Mouse (Mus musculus) heart, postnatal 25 days (tissue): ENCODE measurements at regions not wholly inside any gene's neighbourhood (a gene's known extent, or its start where the extent isn't known, plus 50 kb on each side); places are given as distances from the start of the nearest gene placed in this dataset.
"Not testable (repeated sequence)": the region's sequence is repeated elsewhere in the genome, so short reads cannot be mapped to it uniquely, and the experiment has no call there.

Experiments used
- DNase-seq: peaks from one replicate; pipeline ENCODE4 v3.0.0; 2022; ENCODE audit warnings: low spot score
- intact Hi-C: fragments of 180-260 bp; cut with DNase I; formaldehyde crosslinking; loops from one replicate; pipeline ENCODE4 v1.15.1; 2025

GRCm38 (mm10) chr1:157622156-157622555 lies 115.6 kb downstream of the Sec16b start:
- DNase-seq, intact Hi-C loops: not testable (repeated sequence)

DNA sequence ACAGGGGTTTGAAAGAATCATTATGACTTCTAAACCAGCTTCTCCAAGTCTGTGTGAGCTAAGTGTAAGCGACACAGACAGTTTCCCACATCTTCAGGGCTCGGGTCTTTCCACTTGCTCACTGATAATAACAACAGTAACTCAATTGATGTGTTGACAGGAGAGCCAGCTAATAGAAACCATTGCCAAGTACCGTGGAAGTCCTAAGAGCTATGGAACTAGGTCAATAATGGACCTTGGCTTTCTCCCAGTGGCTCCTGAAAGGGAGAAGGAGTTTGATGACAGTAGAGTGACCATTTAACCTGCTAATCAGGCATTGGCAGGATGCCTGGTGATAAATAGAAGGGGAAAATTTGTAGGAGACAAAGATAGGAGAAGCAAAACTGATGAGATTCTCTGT lies 126.1 kb downstream of the Sec16b start:
- intact Hi-C loops: no loop called here
- DNase-seq: no peak

GRCm38 (mm10) chr1:157633470-157633869 lies 126.9 kb downstream of the Sec16b start:
- intact Hi-C loops: no loop called here
- DNase-seq: no peak

GRCm38 (mm10) chr1:157635776-157636175 lies 129.2 kb downstream of the Sec16b start:
- intact Hi-C loops: no loop called here
- DNase-seq: no peak

- intact Hi-C loops: no loop called here
- no peak for DNase-seq
Observed at GRCm38 (mm10) chr1:157643524-157643923, 137.0 kb downstream of the Sec16b start.

- intact Hi-C loops: no loop called here
- no peak for DNase-seq
Observed at GRCm38 (mm10) chr1:157645682-157646421, 139.3 kb downstream of the Sec16b start.

- no peak for DNase-seq
- intact Hi-C loops: no loop called here
Observed at GRCm38 (mm10) chr1:157655446-157655845, 148.9 kb downstream of the Sec16b start.

- no peak for DNase-seq
- intact Hi-C loops: no loop called here
Observed at GRCm38 (mm10) chr1:157669626-157670025, 163.1 kb downstream of the Sec16b start.

GRCm38 (mm10) chr1:157684356-157684755 lies 177.8 kb downstream of the Sec16b start:
- no peak for DNase-seq
- intact Hi-C loops: no loop called here

DNA sequence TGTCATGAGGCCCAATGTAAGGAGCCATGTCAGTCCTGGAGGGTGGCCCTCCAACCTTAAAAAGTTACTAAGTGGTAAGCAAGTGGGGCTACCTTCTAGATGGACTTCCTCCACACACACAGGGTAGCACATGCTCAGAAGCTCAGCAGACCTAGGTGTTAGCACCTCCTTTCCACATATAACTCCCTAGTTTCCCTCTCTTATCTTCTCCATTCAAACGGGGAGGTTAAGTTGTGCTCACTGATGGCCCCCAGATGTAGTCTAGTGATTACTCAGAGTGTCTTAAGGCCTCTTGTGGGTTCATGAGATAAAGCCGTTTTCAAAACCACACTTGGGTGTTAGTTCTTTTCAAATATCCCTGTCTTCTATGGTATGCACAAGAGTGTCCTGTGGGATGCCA lies 188.7 kb downstream of the Sec16b start:
- no peak for DNase-seq
- intact Hi-C loops: no loop called here

DNA sequence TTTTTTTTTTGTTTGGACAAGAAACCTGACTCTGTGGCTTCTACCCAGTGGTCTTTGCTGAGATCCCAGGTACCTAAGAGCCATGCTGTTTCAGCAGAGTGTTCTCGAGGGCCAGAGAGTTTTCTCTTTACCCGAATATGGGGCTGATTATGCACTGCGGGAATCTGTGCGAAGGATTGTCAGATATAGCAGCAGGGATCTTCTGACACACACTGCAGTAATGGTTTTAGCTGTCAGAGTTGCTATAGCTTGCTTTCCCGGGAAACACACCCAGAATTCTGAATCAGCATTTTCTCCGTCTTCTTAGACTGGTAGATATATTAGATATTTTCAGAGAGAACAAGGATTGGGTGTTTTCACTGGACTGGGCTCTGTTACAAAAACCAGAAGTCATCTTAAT lies 197.1 kb downstream of the Sec16b start:
- intact Hi-C loops: no loop called here
- no peak for DNase-seq

DNA sequence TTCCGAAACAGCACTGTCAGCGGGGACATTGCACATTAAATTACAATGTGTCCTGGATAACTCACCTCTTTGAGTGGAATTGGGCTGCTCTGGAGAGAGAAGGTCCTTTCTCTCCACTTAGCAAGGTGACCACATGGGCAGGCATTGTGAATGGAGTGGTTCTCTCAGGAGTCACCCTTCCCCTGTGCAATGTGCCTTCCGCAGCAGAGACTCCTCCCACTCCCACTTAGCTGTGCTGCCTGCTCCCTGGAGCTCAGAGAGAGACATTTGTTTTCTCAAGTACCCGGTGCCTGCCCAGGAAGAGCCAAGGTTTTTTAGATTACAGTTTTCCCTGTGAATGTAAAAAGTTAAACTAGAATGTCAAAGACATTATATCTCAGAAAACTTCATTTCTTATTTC lies 198.8 kb downstream of the Sec16b start:
- DNase-seq: no peak
- intact Hi-C loops: no loop called here

- intact Hi-C loops: no loop called here
Observed at GRCm38 (mm10) chr1:157707256-157707655, 200.7 kb downstream of the Sec16b start.

GRCm38 (mm10) chr1:157709117-157709516 lies 202.6 kb downstream of the Sec16b start:
- DNase-seq: no peak
- intact Hi-C loops: no loop called here

More at GRCm38 (mm10) chr1:157707256-157707655, 200.7 kb downstream of the Sec16b start:
- DNase-seq: no peak

DNA sequence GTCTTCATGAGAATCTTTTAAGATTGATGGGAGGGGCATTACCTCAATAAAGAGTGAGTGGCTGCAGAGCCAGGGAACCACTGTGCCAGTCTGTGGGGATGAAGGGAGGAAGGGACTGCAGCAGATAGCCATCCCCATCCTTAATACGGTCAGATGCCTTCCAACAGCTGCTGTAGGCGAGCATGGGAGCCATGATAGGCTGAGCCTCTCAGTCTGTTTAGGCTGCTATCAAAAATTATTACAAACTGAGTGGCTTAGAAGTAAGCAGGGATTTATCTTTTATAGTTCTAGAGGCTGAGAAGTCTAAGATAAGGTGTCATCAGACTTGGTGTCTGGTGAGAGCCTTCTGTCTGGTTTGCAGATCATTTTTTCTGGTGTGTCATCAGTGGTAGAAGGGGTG lies 204.3 kb downstream of the Sec16b start:
- DNase-seq: no peak
- intact Hi-C loops: no loop called here

- no peak for DNase-seq
- intact Hi-C loops: no loop called here
Observed at GRCm38 (mm10) chr1:157712519-157712918, 206.0 kb downstream of the Sec16b start.

DNA sequence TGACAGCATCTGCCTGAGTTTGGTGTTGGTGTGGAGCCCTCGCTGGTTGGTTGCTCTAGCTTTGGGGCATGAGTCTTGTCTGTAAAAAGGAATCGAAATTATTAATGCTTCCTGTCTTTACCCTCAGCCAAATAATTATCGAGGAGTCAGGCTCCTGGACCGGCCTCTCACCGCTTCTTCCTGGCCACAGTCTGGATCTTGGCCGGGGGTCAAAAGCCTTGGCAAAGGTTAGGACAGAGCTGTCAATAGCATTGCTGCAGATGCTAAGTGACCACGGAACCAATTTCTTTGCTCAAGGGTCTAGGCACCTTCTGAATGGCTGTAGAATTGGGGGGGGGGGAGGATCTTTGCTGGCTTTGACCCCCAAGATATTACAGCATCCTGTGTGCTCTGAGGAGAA lies 207.3 kb downstream of the Sec16b start:
- DNase-seq: no peak
- intact Hi-C loops: no loop called here

GRCm38 (mm10) chr1:157715632-157716031 lies 209.1 kb downstream of the Sec16b start:
- intact Hi-C loops: no loop called here
- DNase-seq: no peak

DNA sequence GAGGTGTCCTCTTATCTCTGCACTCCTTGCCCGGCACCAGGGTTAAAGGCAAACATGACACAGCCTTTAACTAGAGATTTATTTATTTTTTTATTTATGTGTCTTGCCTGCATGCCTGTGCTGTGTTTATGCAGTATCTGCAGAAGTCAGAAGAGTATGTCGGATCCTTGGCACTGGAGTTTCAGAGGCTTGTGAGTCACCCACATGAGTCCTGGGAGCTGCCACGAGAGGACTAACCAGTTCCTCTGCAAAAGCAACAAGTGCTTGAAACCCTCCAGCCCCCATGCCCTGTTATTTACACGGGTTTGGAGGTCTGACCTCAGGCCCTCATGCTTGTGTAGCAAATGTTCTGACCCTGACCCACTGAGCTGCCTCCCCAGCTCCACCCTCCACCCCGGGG lies 210.6 kb downstream of the Sec16b start:
- intact Hi-C loops: no loop called here
- DNase-seq: no peak

GRCm38 (mm10) chr1:157721946-157722345 lies 215.4 kb downstream of the Sec16b start:
- DNase-seq: no peak
- intact Hi-C loops: no loop called here

- intact Hi-C loops: no loop called here
- DNase-seq: no peak
Observed at GRCm38 (mm10) chr1:157731124-157731523, 224.6 kb downstream of the Sec16b start.
